Mouse (Mus musculus): ENCODE measurements around the gene Samd1. TPM values are rescaled to one million over a fixed set of nuclear protein-coding genes. Genes with fewer than 3 reads are reported as not detected.
"Not testable (repeated sequence)": the region's sequence is repeated elsewhere in the genome, so short reads cannot be mapped to it uniquely, and the experiment has no call there.

The Samd1 gene
- polyA plus RNA-seq, 1 experiment from 2014 or later: 7.2 TPM

DNA sequence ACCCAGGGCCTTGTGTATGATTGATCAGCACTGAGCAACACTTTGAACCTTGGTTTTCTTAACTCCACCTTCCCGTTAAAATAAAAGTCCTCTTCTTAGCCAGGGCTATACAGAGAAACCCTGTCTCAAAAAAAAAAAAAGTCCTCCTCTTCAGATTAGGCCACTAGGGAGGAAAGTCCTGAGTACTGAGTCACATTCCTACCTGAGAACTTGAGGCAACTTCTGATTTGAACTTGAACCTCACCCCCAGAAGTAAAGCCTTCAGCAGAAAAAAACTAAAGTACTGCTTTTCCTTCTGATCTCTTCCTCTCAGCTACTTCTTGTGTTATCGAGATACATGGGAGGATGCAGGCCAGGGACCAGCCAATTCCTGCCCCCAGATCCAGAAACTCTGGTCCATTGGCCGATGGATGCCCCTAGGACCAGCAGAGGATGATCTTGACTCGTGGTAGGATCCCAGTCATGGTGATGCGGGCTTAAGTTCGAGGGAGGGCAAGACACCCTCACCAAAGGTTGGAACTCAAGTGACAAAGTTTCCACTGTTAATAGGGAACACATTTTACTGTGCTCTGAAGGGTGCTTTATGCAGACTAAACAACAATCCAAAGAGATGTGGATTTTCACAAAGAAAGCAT, 6.3 kb downstream of the Samd1 start:
- no peak for ATAC-seq (replicated peaks)
- Histone ChIP-seq H3K4me1 (peaks cover 36% of the 10 kb centered on the region), H3K36me3 (replicated peaks) (no peaks in the 10 kb centered on the region), H3K9ac (no peak overlapping the region), H3K9me3 (no peaks in the 10 kb centered on the region), H3K4me3 (peak overlapping the region; percentile 51), H3K4me2 (peak overlapping the region; percentile 95), H3K27ac (no peak overlapping the region), H3K27me3 (replicated peaks) (peaks cover 18% of the 10 kb centered on the region)
- WGBS: 76% methylated on average over 6 of the region's 6 CpGs

DNA sequence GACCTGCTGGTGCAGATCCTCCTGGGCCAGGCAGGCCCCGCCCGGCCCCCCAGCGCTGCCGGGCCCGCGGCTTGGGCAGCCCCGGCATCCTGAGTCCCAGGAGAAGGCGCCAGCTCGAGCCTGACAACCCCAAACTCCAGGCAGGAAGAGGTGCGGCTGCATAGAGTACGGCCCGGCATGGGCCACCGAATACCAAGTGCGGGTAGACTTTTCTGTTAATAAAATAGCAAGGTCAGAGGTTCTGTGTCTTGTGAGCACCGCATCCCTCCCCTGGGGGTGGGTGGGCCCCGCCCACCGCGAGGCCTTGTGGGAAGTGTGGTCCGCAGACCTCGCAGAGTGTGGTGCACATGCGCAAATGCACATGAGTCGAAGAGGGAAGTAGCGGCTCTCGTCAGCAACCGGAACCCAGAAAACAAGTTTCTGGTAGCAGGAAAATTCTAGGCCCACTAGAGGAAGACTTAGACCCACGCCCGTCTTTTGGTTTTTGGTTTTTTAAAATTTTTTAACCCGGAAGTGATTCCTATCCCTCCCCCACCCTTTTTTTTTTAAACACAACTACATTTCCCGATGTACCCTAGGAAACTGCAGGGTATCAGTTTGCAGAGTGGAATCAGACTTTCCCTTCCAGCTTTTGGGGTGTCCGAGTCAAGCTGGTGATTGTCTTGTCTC, 7.2 kb downstream of the Samd1 start:
- peak overlapping the region; percentile 51 for H3K4me3 ChIP-seq
- ATAC-seq (replicated peaks): peak; percentile 87
- peak overlapping the region; percentile 64 for H3K27ac ChIP-seq
- H3K27me3 ChIP-seq (replicated peaks): peaks cover 18% of the 10 kb centered on the region
- H3K4me2 ChIP-seq: peak overlapping the region; percentile 95
- under 1% methylated on average over 30 of the region's 30 CpGs for WGBS
- no peaks in the 10 kb centered on the region for H3K9me3 ChIP-seq
- H3K36me3 ChIP-seq (replicated peaks): no peaks in the 10 kb centered on the region
- H3K4me1 ChIP-seq: peaks cover 27% of the 10 kb centered on the region
- peak overlapping the region; percentile 54 for H3K9ac ChIP-seq

DNA sequence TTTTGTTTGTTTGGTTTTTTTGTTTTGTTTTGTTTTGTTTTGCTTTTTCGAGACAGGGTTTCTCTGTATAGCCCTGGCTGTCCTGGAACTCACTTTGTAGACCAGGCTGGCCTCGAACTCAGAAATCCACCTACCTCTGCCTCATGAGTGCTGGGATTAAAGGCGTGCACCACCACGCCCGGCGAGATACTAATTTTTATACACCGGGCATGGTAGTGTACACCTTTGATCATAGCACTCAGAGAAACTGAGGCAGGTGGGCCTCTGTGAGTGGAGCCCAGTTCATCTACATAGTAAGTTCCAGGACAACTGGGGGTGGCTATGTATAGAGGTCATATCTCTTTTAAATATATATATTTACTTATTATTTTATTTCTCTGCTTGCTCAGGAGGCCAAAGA, 8.0 kb downstream of the Samd1 start:
- H3K9me3 ChIP-seq; H3K4me3 ChIP-seq; H3K4me2 ChIP-seq; H3K9ac ChIP-seq; H3K36me3 ChIP-seq (replicated peaks); ATAC-seq (replicated peaks); H3K27ac ChIP-seq: not testable (repeated sequence)
- peaks cover 22% of the 10 kb centered on the region for H3K27me3 ChIP-seq (replicated peaks)
- peaks cover 31% of the 10 kb centered on the region for H3K4me1 ChIP-seq
- 94% methylated on average over 7 of the region's 7 CpGs for WGBS

- no peaks in the 10 kb centered on the region for H3K9me3 ChIP-seq
- H3K27me3 ChIP-seq (replicated peaks): peaks cover 33% of the 10 kb centered on the region
- ATAC-seq (replicated peaks): no peak
- H3K36me3 ChIP-seq (replicated peaks): no peaks in the 10 kb centered on the region
- H3K4me1 ChIP-seq: peaks cover 40% of the 10 kb centered on the region
- WGBS: 34% methylated on average over 7 of the region's 7 CpGs
- H3K4me2 ChIP-seq: no peak overlapping the region
- H3K9ac ChIP-seq: no peak overlapping the region
- no peak overlapping the region for H3K27ac ChIP-seq
- no peak overlapping the region for H3K4me3 ChIP-seq
Observed at GRCm38 (mm10) chr8:84008362-84008761, 10.9 kb downstream of the Samd1 start.

- no peak for ATAC-seq (replicated peaks)
- no peaks in the 10 kb centered on the region for H3K9me3 ChIP-seq
- H3K27me3 ChIP-seq (replicated peaks): peaks cover 35% of the 10 kb centered on the region
- H3K27ac ChIP-seq: no peak overlapping the region
- H3K4me1 ChIP-seq: peaks cover 32% of the 10 kb centered on the region
- H3K4me3 ChIP-seq: no peak overlapping the region
- H3K9ac ChIP-seq: no peak overlapping the region
- no peaks in the 10 kb centered on the region for H3K36me3 ChIP-seq (replicated peaks)
- under 1% methylated on average over 11 of the region's 11 CpGs for WGBS
- H3K4me2 ChIP-seq: peak overlapping the region; percentile 16; the same call in 1 of the 2 replicates
Observed at GRCm38 (mm10) chr8:84009876-84010275, 12.4 kb downstream of the Samd1 start.

DNA sequence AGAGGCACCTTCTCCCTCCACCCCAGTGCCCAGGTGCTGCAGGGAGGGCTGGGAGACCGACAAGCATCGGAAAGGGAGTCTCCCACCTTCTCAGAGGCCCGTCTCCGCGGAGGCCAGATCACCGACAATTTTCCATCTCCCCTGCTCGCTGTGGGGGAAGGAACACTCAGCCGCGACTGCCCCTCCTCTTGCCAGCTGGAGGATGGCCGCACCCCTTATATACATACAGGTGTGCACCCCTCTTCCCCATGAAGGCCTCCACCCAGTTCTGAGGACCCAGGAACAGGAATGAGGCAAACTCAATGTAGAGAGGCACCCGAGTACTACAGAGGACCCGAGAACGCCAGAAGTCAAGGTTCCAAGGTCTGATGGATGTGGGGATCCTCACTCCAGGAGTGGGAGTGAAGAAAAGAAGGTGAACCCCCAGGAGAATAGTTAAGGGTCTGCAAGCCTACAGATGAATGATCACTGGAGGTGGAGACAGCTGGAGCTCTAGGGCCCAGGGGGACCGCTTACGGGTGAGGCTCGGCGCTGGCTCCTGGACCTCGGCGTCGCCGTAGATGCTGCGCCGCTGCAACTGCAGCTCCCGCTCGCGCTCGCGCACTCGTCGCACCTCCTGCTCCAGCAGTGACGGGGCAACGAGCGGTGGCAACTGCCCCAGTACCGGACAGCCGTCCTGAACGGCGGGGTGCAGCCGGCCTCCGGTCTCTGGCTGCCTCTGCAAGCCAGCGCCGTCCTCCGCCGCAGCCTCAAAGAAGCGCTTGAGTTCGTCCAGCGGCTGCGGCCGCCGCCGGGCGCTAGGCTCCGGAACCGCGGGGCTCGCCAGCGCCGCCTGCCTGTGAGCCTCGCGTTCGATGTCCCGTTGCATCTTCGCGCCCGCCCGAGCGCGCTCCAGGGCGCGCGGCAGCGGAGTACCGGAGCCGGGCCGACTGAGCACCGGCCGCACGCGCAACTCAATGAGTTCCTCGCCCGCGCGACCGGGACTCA, 13.4 kb downstream of the Samd1 start:
- Histone ChIP-seq H3K27me3 (replicated peaks) (peaks cover 35% of the 10 kb centered on the region), H3K4me2 (peak overlapping the region; percentile 98), H3K9ac (peak overlapping the region; percentile 57), H3K27ac (no peak overlapping the region), H3K9me3 (no peaks in the 10 kb centered on the region), H3K4me1 (peaks cover 28% of the 10 kb centered on the region), H3K4me3 (peak overlapping the region; percentile 54), H3K36me3 (replicated peaks) (no peaks in the 10 kb centered on the region)
- 1% methylated on average over 83 of the region's 83 CpGs for WGBS
- ATAC-seq (replicated peaks): peak; percentile 45

- Histone ChIP-seq H3K4me1 (peaks cover 28% of the 10 kb centered on the region), H3K4me2 (peak within 1 kb of the TSS; percentile 98), H3K4me3 (peak within 1 kb of the TSS; percentile 54), H3K36me3 (replicated peaks) (no peaks in the 10 kb centered on the region), H3K9me3 (no peaks in the 10 kb centered on the region), H3K27me3 (replicated peaks) (peaks cover 35% of the 10 kb centered on the region), H3K9ac (peak within 1 kb of the TSS; percentile 57), H3K27ac (no peak within 1 kb of the TSS)
- ATAC-seq (replicated peaks): peak; percentile 48
- under 1% methylated on average over 45 of the region's 45 CpGs for WGBS
Observed at GRCm38 (mm10) chr8:84011705-84012498, 14.4 kb downstream of the Samd1 start, which contains the start of gene 2210011C24Rik. Gene 2210011C24Rik, minus strand, starts transcription at chr8:84012171.

- Histone ChIP-seq H3K27ac (no peak overlapping the region), H3K27me3 (replicated peaks) (peaks cover 35% of the 10 kb centered on the region), H3K36me3 (replicated peaks) (no peaks in the 10 kb centered on the region), H3K9ac (no peak overlapping the region), H3K4me1 (peaks cover 28% of the 10 kb centered on the region), H3K4me3 (peak overlapping the region; percentile 54), H3K9me3 (no peaks in the 10 kb centered on the region), H3K4me2 (peak overlapping the region; percentile 98)
- WGBS: 3% methylated on average over 35 of the region's 35 CpGs
- ATAC-seq (replicated peaks): no peak; the same call in 1 of the 2 replicates
Observed at GRCm38 (mm10) chr8:84012499-84013165, 15.2 kb downstream of the Samd1 start.

- no peak for ATAC-seq (replicated peaks)
- 93% methylated on average over 5 of the region's 5 CpGs for WGBS
- Histone ChIP-seq H3K4me1 (peaks cover 19% of the 10 kb centered on the region), H3K9me3 (no peaks in the 10 kb centered on the region), H3K36me3 (replicated peaks) (no peaks in the 10 kb centered on the region), H3K9ac (no peak overlapping the region), H3K27ac (no peak overlapping the region), H3K27me3 (replicated peaks) (peaks cover 30% of the 10 kb centered on the region), H3K4me3 (no peak overlapping the region), H3K4me2 (no peak overlapping the region)
Observed at GRCm38 (mm10) chr8:84015833-84016232, 18.4 kb downstream of the Samd1 start.

- ATAC-seq (replicated peaks): no peak
- H3K27ac ChIP-seq: no peak overlapping the region
- WGBS: 87% methylated on average over 9 of the region's 9 CpGs
- peaks cover 4% of the 10 kb centered on the region; the same call in 1 of the 2 replicates for H3K4me1 ChIP-seq
- H3K27me3 ChIP-seq (replicated peaks): peaks cover 21% of the 10 kb centered on the region
- H3K4me3 ChIP-seq: no peak overlapping the region
- H3K9ac ChIP-seq: no peak overlapping the region
- H3K4me2 ChIP-seq: no peak overlapping the region
- H3K9me3 ChIP-seq: no peaks in the 10 kb centered on the region
- no peaks in the 10 kb centered on the region for H3K36me3 ChIP-seq (replicated peaks)
Observed at GRCm38 (mm10) chr8:84019738-84020137, 22.3 kb downstream of the Samd1 start.

DNA sequence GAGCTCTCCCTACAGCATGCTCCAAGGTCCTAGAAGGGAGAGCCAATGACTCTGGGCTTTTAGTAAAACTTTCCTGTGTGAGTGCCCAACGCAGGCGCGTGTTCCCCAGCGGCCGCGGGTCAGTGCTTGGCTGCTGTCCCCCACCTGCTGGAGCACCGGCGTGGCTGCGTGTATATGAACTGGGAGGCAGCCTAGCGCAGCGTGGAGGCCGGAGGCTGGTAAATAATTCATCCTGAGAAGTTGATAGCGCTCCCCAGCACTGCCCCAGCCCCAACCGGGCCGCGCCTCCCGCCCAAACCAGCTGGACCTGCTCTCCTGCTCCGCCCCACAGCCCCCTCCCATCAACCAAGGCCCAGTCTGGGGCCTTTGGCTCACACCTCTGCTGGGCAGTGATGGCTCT, 23.6 kb downstream of the Samd1 start, which contains the start of gene Palm3:
Gene Palm3 (plus strand): TSS at position 376 of the 400 bp plus-strand sequence.
- no peak within 1 kb of the TSS for H3K4me3 ChIP-seq
- WGBS: 10% methylated on average over 18 of the region's 18 CpGs
- no peak within 1 kb of the TSS for H3K27ac ChIP-seq
- H3K9me3 ChIP-seq: no peaks in the 10 kb centered on the region
- no peaks in the 10 kb centered on the region for H3K36me3 ChIP-seq (replicated peaks)
- no peak for ATAC-seq (replicated peaks)
- peaks cover 8% of the 10 kb centered on the region; the same call in 1 of the 2 replicates for H3K4me1 ChIP-seq
- H3K27me3 ChIP-seq (replicated peaks): peaks cover 25% of the 10 kb centered on the region
- H3K4me2 ChIP-seq: no peak within 1 kb of the TSS
- H3K9ac ChIP-seq: no peak within 1 kb of the TSS
